Mouse (Mus musculus) liver, embryonic 14.5 days (tissue): ENCODE results near the gene Dop1a.

Experiments used
- CTCF ChIP-seq: IDR thresholded peaks from 2 replicates; pipeline ENCODE4 v1.5.1; 2016; ENCODE audit warnings: antibody characterized with exemption, low read depth, control low read depth
- EP300 ChIP-seq: IDR thresholded peaks from 2 replicates; pipeline ENCODE4 v1.6.1; 2016; ENCODE audit warnings: antibody characterized with exemption, low read depth

- TF ChIP-seq CTCF (peak; percentile 90), EP300 (no peak)
Observed at GRCm38 (mm10) chr9:86583740-86584139, 116.8 kb downstream of the Dop1a start.
